Mouse (Mus musculus): ENCODE results near the gene Mid1.

The Mid1 gene

GRCm38 (mm10) chrX:169813673-169814072 lies 128.7 kb downstream of the Mid1 start:
- DNase-seq (ENCODE audit: low read depth, low spot score) = no peak

- DNase-seq (ENCODE audit: low read depth, low spot score) = no peak
Observed at GRCm38 (mm10) chrX:169826947-169827346, 141.9 kb downstream of the Mid1 start.

- DNase-seq (ENCODE audit: low read depth, low spot score) = no peak
Observed at GRCm38 (mm10) chrX:169827720-169828119, 142.7 kb downstream of the Mid1 start.

GRCm38 (mm10) chrX:169828136-169828535 lies 143.1 kb downstream of the Mid1 start:
- no peak for DNase-seq (ENCODE audit: low read depth, low spot score)

GRCm38 (mm10) chrX:169830052-169830451 lies 145.1 kb downstream of the Mid1 start:
- DNase-seq (ENCODE audit: low read depth, low spot score) = no peak

GRCm38 (mm10) chrX:169837947-169838649 lies 153.1 kb downstream of the Mid1 start:
- peak; percentile 30 for DNase-seq (ENCODE audit: low read depth, low spot score)

- DNase-seq (ENCODE audit: low read depth, low spot score) = no peak
Observed at GRCm38 (mm10) chrX:169838650-169838971, 153.6 kb downstream of the Mid1 start.

GRCm38 (mm10) chrX:169843267-169843666 lies 158.3 kb downstream of the Mid1 start:
- DNase-seq (ENCODE audit: low read depth, low spot score) = no peak

- DNase-seq (ENCODE audit: low read depth, low spot score) = no peak
Observed at GRCm38 (mm10) chrX:169844150-169844772, 159.3 kb downstream of the Mid1 start.

GRCm38 (mm10) chrX:169846187-169846586 lies 161.2 kb downstream of the Mid1 start:
- DNase-seq (ENCODE audit: low read depth, low spot score) = no peak

- DNase-seq (ENCODE audit: low read depth, low spot score) = no peak
Observed at GRCm38 (mm10) chrX:169861194-169861720, 176.3 kb downstream of the Mid1 start.

GRCm38 (mm10) chrX:169862440-169862839 lies 177.4 kb downstream of the Mid1 start:
- DNase-seq (ENCODE audit: low read depth, low spot score) = no peak

GRCm38 (mm10) chrX:169862848-169863247 lies 177.8 kb downstream of the Mid1 start:
- DNase-seq (ENCODE audit: low read depth, low spot score) = no peak

- DNase-seq (ENCODE audit: low read depth, low spot score) = no peak
Observed at GRCm38 (mm10) chrX:169863841-169864240, 178.8 kb downstream of the Mid1 start.

GRCm38 (mm10) chrX:169868223-169868622 lies 183.2 kb downstream of the Mid1 start:
- no peak for DNase-seq (ENCODE audit: low read depth, low spot score)

GRCm38 (mm10) chrX:169874475-169874874 lies 189.5 kb downstream of the Mid1 start:
- no peak for DNase-seq (ENCODE audit: low read depth, low spot score)

- DNase-seq (ENCODE audit: low read depth, low spot score) = no peak
Observed at GRCm38 (mm10) chrX:169879481-169880362, 194.7 kb downstream of the Mid1 start.

GRCm38 (mm10) chrX:169880363-169880711 lies 195.3 kb downstream of the Mid1 start:
- no peak for DNase-seq (ENCODE audit: low read depth, low spot score)

GRCm38 (mm10) chrX:169880826-169881225 lies 195.8 kb downstream of the Mid1 start:
- DNase-seq (ENCODE audit: low read depth, low spot score) = no peak

- no peak for DNase-seq (ENCODE audit: low read depth, low spot score)
Observed at GRCm38 (mm10) chrX:169881253-169882219, 196.5 kb downstream of the Mid1 start.

- no peak for DNase-seq (ENCODE audit: low read depth, low spot score)
Observed at GRCm38 (mm10) chrX:169882220-169882609, 197.2 kb downstream of the Mid1 start.

Measured in brain, embryonic 18.5 days (tissue).